Mouse (Mus musculus) liver, postnatal 0 days (tissue): ENCODE data around the gene Slc23a2.

Experiments used
- CTCF ChIP-seq: sonication (generic); IDR thresholded peaks from 2 replicates; pipeline ENCODE4 v1.5.1; 2016; ENCODE audit warnings: antibody characterized with exemption, low read depth
- EP300 ChIP-seq: IDR thresholded peaks from 2 replicates; pipeline ENCODE4 v1.6.1; 2016; ENCODE audit warnings: antibody characterized with exemption, low read depth, mild to moderate bottlenecking

DNA sequence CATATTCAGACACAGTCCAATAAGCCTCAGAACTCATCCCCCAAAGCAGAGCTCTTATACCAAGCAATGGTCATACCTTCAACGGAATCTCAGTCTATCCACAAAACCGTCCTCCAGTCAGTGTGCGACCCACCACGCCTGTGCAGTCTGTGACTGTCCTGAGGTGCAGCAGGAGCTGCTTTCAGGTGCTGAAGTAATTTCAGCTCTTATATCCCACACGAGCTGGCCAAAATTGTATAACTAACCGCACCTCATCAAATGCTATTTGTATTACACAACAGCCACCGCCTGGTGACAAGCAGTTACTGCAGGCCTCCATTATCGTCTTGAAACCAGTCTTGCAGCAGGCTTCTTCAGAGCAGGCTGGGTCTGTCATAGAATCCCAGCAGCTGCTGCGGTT lies 33.6 kb downstream of the Slc23a2 start:
- TF ChIP-seq CTCF, result peak; percentile 88
- no peak for TF ChIP-seq EP300
